Mouse (Mus musculus) limb, embryonic 15.5 days (tissue): ENCODE data around the gene Prkaca. TPM values are rescaled to one million over a fixed set of nuclear protein-coding genes. Genes with fewer than 3 reads are reported as not detected.

Experiments used
- ATAC-seq: fragments of 200-750 bp; cut with Nextera tagmentation; 2 replicates; pipeline ENCODE4 v1.8.0; 2017; ENCODE audit warnings: low read depth, moderate TSS enrichment; ENCODE audit not compliant: insufficient number of reproducible peaks, low FRiP score, low TSS enrichment
- H3K27ac ChIP-seq: fragments of 300-500 bp; sonication (generic); 2 replicates; pipeline ENCODE4 v1.5.1; 2015; ENCODE audit warnings: moderate library complexity, mild to moderate bottlenecking, inconsistent platforms
- H3K27me3 ChIP-seq: fragments of 300-500 bp; sonication (generic); 2 replicates; pipeline ENCODE4 v1.6.1; 2015; ENCODE audit warnings: inconsistent platforms
- H3K36me3 ChIP-seq: fragments of 300-500 bp; sonication (generic); 2 replicates; pipeline ENCODE4 v1.6.1; 2015; ENCODE audit warnings: inconsistent platforms
- H3K4me1 ChIP-seq: fragments of 300-500 bp; sonication (generic); 2 replicates; pipeline ENCODE4 v1.6.1; 2015; ENCODE audit warnings: inconsistent platforms
- H3K4me2 ChIP-seq: fragments of 300-500 bp; sonication (generic); 2 replicates; pipeline ENCODE4 v1.6.1; 2015; ENCODE audit warnings: mild to moderate bottlenecking, inconsistent platforms
- H3K4me3 ChIP-seq: fragments of 300-500 bp; sonication (generic); 2 replicates; pipeline ENCODE4 v1.5.1; 2015; ENCODE audit warnings: mild to moderate bottlenecking, inconsistent platforms
- H3K9ac ChIP-seq: fragments of 300-500 bp; sonication (generic); 2 replicates; pipeline ENCODE4 v1.6.1; 2015; ENCODE audit warnings: inconsistent platforms
- H3K9me3 ChIP-seq: fragments of 300-500 bp; sonication (generic); 2 replicates; pipeline ENCODE4 v1.6.1; 2016; ENCODE audit warnings: inconsistent platforms
- WGBS: fragments of 180-500 bp; shearing (Covaris S2); methylation state at CpG from one replicate; pipeline ENCODE4 v1.1.7; 2015; 5-methylcytosine and 5-hydroxymethylcytosine counted together
- polyA plus RNA-seq: library from polyadenylated mRNA; unstranded; fragments of >200 nt; fragmentation: Nextera tagmentation; extraction: Ambion mirVana; gene quantifications from 2 replicates; pipeline ENCODE4 v1.2.1, GENCODE M21; 2015

Gene Prkaca
- polyA plus RNA-seq, 1 experiment from 2014 or later = 171 TPM

- Histone ChIP-seq H3K4me1 (peaks cover 31% of the 10 kb centered on the region), H3K4me2 (peak overlapping the region; percentile 86), H3K4me3 (peak overlapping the region; percentile 80), H3K27ac (peak overlapping the region; percentile 97), H3K36me3 (peaks cover 45% of the 10 kb centered on the region), H3K27me3 (no peaks in the 10 kb centered on the region), H3K9ac (peak overlapping the region; percentile 80), H3K9me3 (no peaks in the 10 kb centered on the region)
- ATAC-seq = peak; percentile 89
- WGBS = under 1% methylated on average over 50 of the region's 103 CpGs
Observed at GRCm38 (mm10) chr8:83996567-83997505, 24.0 kb downstream of the Prkaca start.

- WGBS = 0% methylated on average over 55 of the region's 112 CpGs
- Histone ChIP-seq H3K27ac (peak within 1 kb of the TSS; percentile 97), H3K4me2 (peak within 1 kb of the TSS; percentile 86), H3K4me1 (peaks cover 36% of the 10 kb centered on the region), H3K4me3 (peak within 1 kb of the TSS; percentile 80), H3K36me3 (peaks cover 44% of the 10 kb centered on the region), H3K9me3 (no peaks in the 10 kb centered on the region), H3K9ac (peak within 1 kb of the TSS; percentile 80), H3K27me3 (no peaks in the 10 kb centered on the region)
- ATAC-seq = no peak
Observed at GRCm38 (mm10) chr8:83997511-83998141, 24.8 kb downstream of the Prkaca start, which contains the start of gene Samd1. Samd1 (plus strand) TSS chr8:83997672.

- peaks cover 44% of the 10 kb centered on the region for H3K36me3 ChIP-seq
- under 1% methylated on average over 69 of the region's 92 CpGs for WGBS
- H3K9ac ChIP-seq = peak overlapping the region; percentile 80
- ATAC-seq = no peak; the same call in 1 of the 2 replicates
- H3K4me3 ChIP-seq = peak overlapping the region; percentile 80
- no peaks in the 10 kb centered on the region for H3K27me3 ChIP-seq
- H3K4me2 ChIP-seq = peak overlapping the region; percentile 82
- peak overlapping the region; percentile 89 for H3K27ac ChIP-seq
- H3K9me3 ChIP-seq = no peaks in the 10 kb centered on the region
- H3K4me1 ChIP-seq = peaks cover 42% of the 10 kb centered on the region
Observed at GRCm38 (mm10) chr8:83998231-83999056, 25.7 kb downstream of the Prkaca start.

GRCm38 (mm10) chr8:83999057-83999705 is 26.4 kb downstream of the Prkaca start:
- peak overlapping the region; percentile 80; the same call in 1 of the 2 replicates for H3K9ac ChIP-seq
- H3K4me2 ChIP-seq = peak overlapping the region; percentile 82
- 64% methylated on average over 16 of the region's 16 CpGs for WGBS
- no peak overlapping the region for H3K27ac ChIP-seq
- no peaks in the 10 kb centered on the region for H3K27me3 ChIP-seq
- peaks cover 41% of the 10 kb centered on the region for H3K36me3 ChIP-seq
- peak overlapping the region; percentile 80 for H3K4me3 ChIP-seq
- no peaks in the 10 kb centered on the region for H3K9me3 ChIP-seq
- H3K4me1 ChIP-seq = peaks cover 48% of the 10 kb centered on the region
- no peak for ATAC-seq

- H3K9ac ChIP-seq = no peak overlapping the region
- H3K4me2 ChIP-seq = 0 out of 2 replicates have a peak overlapping the region, but pooled peaks have one; percentile 14
- H3K27me3 ChIP-seq = no peaks in the 10 kb centered on the region
- whole genome bisulfite sequencing = 96% methylated on average over 2 of the region's 2 CpGs
- H3K36me3 ChIP-seq = peaks cover 34% of the 10 kb centered on the region
- H3K4me3 ChIP-seq = no peak overlapping the region
- peaks cover 52% of the 10 kb centered on the region for H3K4me1 ChIP-seq
- H3K27ac ChIP-seq = no peak overlapping the region
- no peaks in the 10 kb centered on the region for H3K9me3 ChIP-seq
- no peak for ATAC-seq
Observed at GRCm38 (mm10) chr8:83999825-84000224, 27.0 kb downstream of the Prkaca start.

GRCm38 (mm10) chr8:84001281-84002000 is 28.6 kb downstream of the Prkaca start, which contains the start of gene 1700067K01Rik:
1700067K01Rik (plus strand) TSS chr8:84001502.
- no peaks in the 10 kb centered on the region for H3K27me3 ChIP-seq
- 0 out of 2 replicates have a peak within 1 kb of the TSS, but pooled peaks have one; percentile 14 for H3K4me2 ChIP-seq
- H3K9ac ChIP-seq = no peak within 1 kb of the TSS
- no peak within 1 kb of the TSS for H3K4me3 ChIP-seq
- H3K36me3 ChIP-seq = peaks cover 31% of the 10 kb centered on the region
- 39% methylated on average over 59 of the region's 61 CpGs for WGBS
- H3K9me3 ChIP-seq = no peaks in the 10 kb centered on the region
- peaks cover 45% of the 10 kb centered on the region for H3K4me1 ChIP-seq
- no peak within 1 kb of the TSS for H3K27ac ChIP-seq
- ATAC-seq = no peak

- Histone ChIP-seq H3K4me2 (no peak overlapping the region), H3K9me3 (no peaks in the 10 kb centered on the region), H3K36me3 (peaks cover 31% of the 10 kb centered on the region), H3K27me3 (no peaks in the 10 kb centered on the region), H3K27ac (no peak overlapping the region), H3K9ac (no peak overlapping the region), H3K4me1 (peaks cover 42% of the 10 kb centered on the region), H3K4me3 (no peak overlapping the region)
- no peak for ATAC-seq
- 67% methylated on average over 12 of the region's 12 CpGs for WGBS
Observed at GRCm38 (mm10) chr8:84002957-84003611, 30.3 kb downstream of the Prkaca start.

- Histone ChIP-seq H3K27ac (peak overlapping the region; percentile 89; the same call in 1 of the 2 replicates), H3K9me3 (no peaks in the 10 kb centered on the region), H3K27me3 (no peaks in the 10 kb centered on the region), H3K4me3 (peak overlapping the region; percentile 61), H3K4me1 (peaks cover 41% of the 10 kb centered on the region), H3K9ac (no peak overlapping the region), H3K4me2 (peak overlapping the region; percentile 93), H3K36me3 (peaks cover 31% of the 10 kb centered on the region)
- WGBS = 71% methylated on average over 6 of the region's 6 CpGs
- no peak for ATAC-seq
Observed at GRCm38 (mm10) chr8:84003612-84004246, 30.9 kb downstream of the Prkaca start.

- H3K4me2 ChIP-seq = peak overlapping the region; percentile 93
- H3K4me1 ChIP-seq = peaks cover 34% of the 10 kb centered on the region
- no peaks in the 10 kb centered on the region for H3K27me3 ChIP-seq
- peak overlapping the region; percentile 44 for H3K9ac ChIP-seq
- no peaks in the 10 kb centered on the region for H3K9me3 ChIP-seq
- peak overlapping the region; percentile 89 for H3K27ac ChIP-seq
- ATAC-seq = peak; percentile 81
- H3K4me3 ChIP-seq = peak overlapping the region; percentile 61
- peaks cover 25% of the 10 kb centered on the region for H3K36me3 ChIP-seq
- WGBS = 1% methylated on average over 30 of the region's 30 CpGs
Observed at GRCm38 (mm10) chr8:84004533-84005201, 31.9 kb downstream of the Prkaca start.
